Mouse (Mus musculus): Measurements from ENCODE around the gene Eno3. TPM values are rescaled to one million over a fixed set of nuclear protein-coding genes. Genes with fewer than 3 reads are reported as not detected.

The Eno3 gene
- polyA plus RNA-seq, 1 experiment: 97.3 TPM

GRCm38 (mm10) chr11:70671333-70672047 lies 14.5 kb downstream of the Eno3 start:
- 89% methylated on average over 16 of the region's 16 CpGs for WGBS
- DNase-seq: no peak
- TF ChIP-seq CTCF (IDR thresholded peaks at IDR 0.05; ENCODE audit: insufficient read depth, low read length) (no peak), POLR2A (IDR thresholded peaks at IDR 0.05; ENCODE audit: borderline replicate concordance, extremely low read depth, low read depth, low read length) (no peak)
- no peak overlapping the region for H3K4me3 ChIP-seq (replicated peaks; ENCODE audit: extremely low read depth, low read depth, low read length)
- peaks cover 4% of the 10 kb centered on the region; the same call in 1 of the 2 replicates for H3K4me1 ChIP-seq (ENCODE audit: control insufficient read depth, insufficient read depth, low read length)

GRCm38 (mm10) chr11:70674014-70674413 lies 17.0 kb downstream of the Eno3 start:
- WGBS: 92% methylated on average over 6 of the region's 6 CpGs
- Histone ChIP-seq H3K4me3 (replicated peaks; ENCODE audit: extremely low read depth, low read depth, low read length) (no peak overlapping the region), H3K4me1 (ENCODE audit: control insufficient read depth, insufficient read depth, low read length) (no peaks in the 10 kb centered on the region)
- DNase-seq: no peak
- TF ChIP-seq POLR2A (IDR thresholded peaks at IDR 0.05; ENCODE audit: borderline replicate concordance, extremely low read depth, low read depth, low read length) (no peak), CTCF (IDR thresholded peaks at IDR 0.05; ENCODE audit: insufficient read depth, low read length) (no peak)

GRCm38 (mm10) chr11:70674501-70674900 lies 17.5 kb downstream of the Eno3 start:
- DNase-seq: no peak
- TF ChIP-seq CTCF (IDR thresholded peaks at IDR 0.05; ENCODE audit: insufficient read depth, low read length): no peak
- no peak for TF ChIP-seq POLR2A (IDR thresholded peaks at IDR 0.05; ENCODE audit: borderline replicate concordance, extremely low read depth, low read depth, low read length)
- Histone ChIP-seq H3K4me1 (ENCODE audit: control insufficient read depth, insufficient read depth, low read length) (no peaks in the 10 kb centered on the region), H3K4me3 (replicated peaks; ENCODE audit: extremely low read depth, low read depth, low read length) (no peak overlapping the region)
- 70% methylated on average over 11 of the region's 11 CpGs for WGBS

GRCm38 (mm10) chr11:70678092-70678491 lies 21.1 kb downstream of the Eno3 start:
- H3K4me1 ChIP-seq (ENCODE audit: control insufficient read depth, insufficient read depth, low read length): no peaks in the 10 kb centered on the region
- H3K4me3 ChIP-seq (replicated peaks; ENCODE audit: extremely low read depth, low read depth, low read length): no peak overlapping the region
- WGBS: 79% methylated on average over 9 of the region's 9 CpGs
- no peak for DNase-seq
- TF ChIP-seq CTCF (IDR thresholded peaks at IDR 0.05; ENCODE audit: insufficient read depth, low read length) (no peak), POLR2A (IDR thresholded peaks at IDR 0.05; ENCODE audit: borderline replicate concordance, extremely low read depth, low read depth, low read length) (no peak)

- H3K4me3 ChIP-seq (replicated peaks; ENCODE audit: extremely low read depth, low read depth, low read length): no peak overlapping the region
- H3K4me1 ChIP-seq (ENCODE audit: control insufficient read depth, insufficient read depth, low read length): no peaks in the 10 kb centered on the region
- TF ChIP-seq POLR2A (IDR thresholded peaks at IDR 0.05; ENCODE audit: borderline replicate concordance, extremely low read depth, low read depth, low read length) (no peak), CTCF (IDR thresholded peaks at IDR 0.05; ENCODE audit: insufficient read depth, low read length) (no peak)
- DNase-seq: no peak
- WGBS: 88% methylated on average over 2 of the region's 2 CpGs
These were observed 21.6 kb downstream of the Eno3 start for GRCm38 (mm10) chr11:70678576-70678975.

- Histone ChIP-seq H3K4me3 (replicated peaks; ENCODE audit: extremely low read depth, low read depth, low read length) (no peak overlapping the region), H3K4me1 (ENCODE audit: control insufficient read depth, insufficient read depth, low read length) (no peaks in the 10 kb centered on the region)
- DNase-seq: no peak
- 90% methylated on average over 8 of the region's 8 CpGs for WGBS
- TF ChIP-seq POLR2A (IDR thresholded peaks at IDR 0.05; ENCODE audit: borderline replicate concordance, extremely low read depth, low read depth, low read length) (no peak), CTCF (IDR thresholded peaks at IDR 0.05; ENCODE audit: insufficient read depth, low read length) (no peak)
These were observed 22.4 kb downstream of the Eno3 start for GRCm38 (mm10) chr11:70679361-70679760.

GRCm38 (mm10) chr11:70679894-70680293 lies 22.9 kb downstream of the Eno3 start:
- WGBS: 82% methylated on average over 8 of the region's 8 CpGs

GRCm38 (mm10) chr11:70681170-70681569 lies 24.2 kb downstream of the Eno3 start:
- no peak overlapping the region for H3K4me3 ChIP-seq (replicated peaks; ENCODE audit: extremely low read depth, low read depth, low read length)
- WGBS: 76% methylated on average over 12 of the region's 12 CpGs
- DNase-seq: no peak
- no peaks in the 10 kb centered on the region for H3K4me1 ChIP-seq (ENCODE audit: control insufficient read depth, insufficient read depth, low read length)
- TF ChIP-seq POLR2A (IDR thresholded peaks at IDR 0.05; ENCODE audit: borderline replicate concordance, extremely low read depth, low read depth, low read length) (no peak), CTCF (IDR thresholded peaks at IDR 0.05; ENCODE audit: insufficient read depth, low read length) (no peak)

More at GRCm38 (mm10) chr11:70679894-70680293, 22.9 kb downstream of the Eno3 start:
- no peaks in the 10 kb centered on the region for H3K4me1 ChIP-seq (ENCODE audit: control insufficient read depth, insufficient read depth, low read length)
- TF ChIP-seq POLR2A (IDR thresholded peaks at IDR 0.05; ENCODE audit: borderline replicate concordance, extremely low read depth, low read depth, low read length): no peak
- TF ChIP-seq CTCF (IDR thresholded peaks at IDR 0.05; ENCODE audit: insufficient read depth, low read length): no peak
- H3K4me3 ChIP-seq (replicated peaks; ENCODE audit: extremely low read depth, low read depth, low read length): no peak overlapping the region
- DNase-seq: no peak

GRCm38 (mm10) chr11:70681897-70682581 lies 25.0 kb downstream of the Eno3 start:
- 52% methylated on average over 11 of the region's 11 CpGs for WGBS
- Histone ChIP-seq H3K4me3 (replicated peaks; ENCODE audit: extremely low read depth, low read depth, low read length) (no peak overlapping the region), H3K4me1 (ENCODE audit: control insufficient read depth, insufficient read depth, low read length) (peaks cover 6% of the 10 kb centered on the region; the same call in 1 of the 2 replicates)
- TF ChIP-seq CTCF (IDR thresholded peaks at IDR 0.05; ENCODE audit: insufficient read depth, low read length) (0 out of 2 replicates have a peak, but pooled peaks have one; percentile 2), POLR2A (IDR thresholded peaks at IDR 0.05; ENCODE audit: borderline replicate concordance, extremely low read depth, low read depth, low read length) (no peak)
- no peak for DNase-seq
